10 mouse cellular contexts compared by ENCODE assay signal in genomic region chr2:153237891-153238290, GRCm38 (mm10). TPM values are rescaled to one million over a fixed set of nuclear protein-coding genes. Genes with fewer than 3 reads are reported as not detected.
DNase-seq lines count a peak whose midpoint lies in the region; ATAC-seq and TF ChIP-seq lines count a peak whose summit lies in the region.
"Had no signal": no experiment of that assay in that cellular context is flagged by ENCODE, and none has a peak within 500 bp of the region (broad histone marks: within the 10 kb centered on the region; RNA-seq: fewer than 3 reads in every experiment).

No protein-coding gene starts in this region.

- peaks cover 30% of the 10 kb centered on the region for H3K36me3 ChIP-seq in heart, postnatal 0 days (replicated peaks; ENCODE audit: control insufficient read depth, insufficient read depth, low read length)
- H3K36me3 ChIP-seq in heart, embryonic 12.5 days: peaks cover 39% of the 10 kb centered on the region
- H3K36me3 ChIP-seq in midbrain, embryonic 14.5 days (ENCODE audit: control insufficient read depth, insufficient read depth, low read length): peaks cover 32% of the 10 kb centered on the region
- H3K36me3 ChIP-seq in midbrain, embryonic 11.5 days (ENCODE audit: control insufficient read depth, insufficient read depth, low read length): peaks cover 10% of the 10 kb centered on the region; the same call in 1 of the 2 replicates
- peaks cover 37% of the 10 kb centered on the region for H3K36me3 ChIP-seq in intestine, postnatal 0 days (ENCODE audit: control insufficient read depth, insufficient read depth)
- H3K36me3 ChIP-seq in stomach, postnatal 0 days (ENCODE audit: control insufficient read depth, insufficient read depth, low read length): peaks cover 6% of the 10 kb centered on the region; the same call in 1 of the 2 replicates

- ATAC-seq in heart, postnatal 0 days (ENCODE audit: insufficient read depth, low read depth): no peak
- no peak for ATAC-seq in heart, embryonic 12.5 days (ENCODE audit: insufficient number of reproducible peaks, low FRiP score)
- no peak for ATAC-seq in midbrain, embryonic 14.5 days (ENCODE audit: low FRiP score, low TSS enrichment)
- no peak for ATAC-seq in midbrain, embryonic 11.5 days (ENCODE audit: low FRiP score)
- no peak for ATAC-seq in intestine, postnatal 0 days
- no peak for ATAC-seq in stomach, postnatal 0 days (ENCODE audit: low FRiP score, low TSS enrichment)

- TF ChIP-seq EP300 in heart, postnatal 0 days (IDR thresholded peaks at IDR 0.05; ENCODE audit: low read depth): no peak
- TF ChIP-seq EP300 in stomach, postnatal 0 days (optimal IDR thresholded peaks at IDR 0.05): no peak

- H3K9ac ChIP-seq in heart, postnatal 0 days (replicated peaks; ENCODE audit: low read depth, low read length): 0 out of 2 replicates have a peak overlapping the region, but pooled peaks have one; percentile 22
- no peak overlapping the region for H3K9ac ChIP-seq in heart, embryonic 12.5 days
- H3K9ac ChIP-seq in midbrain, embryonic 14.5 days (replicated peaks; ENCODE audit: low read length): 0 out of 2 replicates have a peak overlapping the region, but pooled peaks have one; percentile 20
- H3K9ac ChIP-seq in midbrain, embryonic 11.5 days (ENCODE audit: low read length): no peak overlapping the region
- peak overlapping the region; percentile 27 for H3K9ac ChIP-seq in intestine, postnatal 0 days (ENCODE audit: low read depth, low read length)
- H3K9ac ChIP-seq in stomach, postnatal 0 days (ENCODE audit: low read length): no peak overlapping the region
- H3K9ac ChIP-seq: neural tube, embryonic 13.5 days had no signal

- no peak for DNase-seq in heart, postnatal 0 days (ENCODE audit: low spot score)
- no peak for DNase-seq in midbrain, embryonic 14.5 days
- no peak for DNase-seq in midbrain, embryonic 11.5 days (ENCODE audit: low spot score, missing footprints)
- no peak for DNase-seq in stomach, postnatal 0 days (ENCODE audit: low spot score)
- no peak for DNase-seq in cerebellum, postnatal 25 days
- DNase-seq: embryo, embryonic 11 days; kidney, postnatal 25 days had no signal

- no peaks in the 10 kb centered on the region for H3K9me3 ChIP-seq in heart, postnatal 0 days (replicated peaks; ENCODE audit: control insufficient read depth, low read length)
- H3K9me3 ChIP-seq in heart, embryonic 12.5 days (replicated peaks): no peaks in the 10 kb centered on the region
- no peaks in the 10 kb centered on the region for H3K9me3 ChIP-seq in midbrain, embryonic 14.5 days (ENCODE audit: control insufficient read depth, low read length)
- H3K9me3 ChIP-seq in midbrain, embryonic 11.5 days (ENCODE audit: control insufficient read depth, low read length): no peaks in the 10 kb centered on the region
- no peaks in the 10 kb centered on the region for H3K9me3 ChIP-seq in intestine, postnatal 0 days (ENCODE audit: control insufficient read depth)
- H3K9me3 ChIP-seq in stomach, postnatal 0 days (ENCODE audit: control insufficient read depth, low read length): no peaks in the 10 kb centered on the region
- H3K9me3 ChIP-seq: neural tube, embryonic 13.5 days had no signal

- WGBS in heart, postnatal 0 days: 68% methylated on average over 4 of the region's 4 CpGs
- WGBS in heart, embryonic 12.5 days: 65% methylated on average over 4 of the region's 4 CpGs
- WGBS in midbrain, embryonic 14.5 days: 74% methylated on average over 4 of the region's 4 CpGs
- 70% methylated on average over 4 of the region's 4 CpGs for WGBS in midbrain, embryonic 11.5 days
- WGBS in intestine, postnatal 0 days: 44% methylated on average over 4 of the region's 4 CpGs
- 57% methylated on average over 4 of the region's 4 CpGs for WGBS in stomach, postnatal 0 days

- peaks cover 26% of the 10 kb centered on the region for H3K4me1 ChIP-seq in heart, postnatal 0 days (ENCODE audit: control insufficient read depth, insufficient read depth)
- peaks cover 38% of the 10 kb centered on the region for H3K4me1 ChIP-seq in heart, embryonic 12.5 days (replicated peaks)
- H3K4me1 ChIP-seq in midbrain, embryonic 14.5 days (ENCODE audit: control insufficient read depth, insufficient read depth, low read length): peaks cover 30% of the 10 kb centered on the region
- peaks cover 22% of the 10 kb centered on the region for H3K4me1 ChIP-seq in midbrain, embryonic 11.5 days (ENCODE audit: control insufficient read depth, insufficient read depth, low read length)
- H3K4me1 ChIP-seq in intestine, postnatal 0 days (replicated peaks; ENCODE audit: control insufficient read depth, insufficient read depth, low read length): peaks cover 13% of the 10 kb centered on the region; the same call in 1 of the 2 replicates
- H3K4me1 ChIP-seq in stomach, postnatal 0 days (replicated peaks; ENCODE audit: control insufficient read depth, insufficient read depth): peaks cover 10% of the 10 kb centered on the region

- H3K4me2 ChIP-seq in heart, postnatal 0 days (ENCODE audit: low read depth, low read length): no peak overlapping the region
- H3K4me2 ChIP-seq in heart, embryonic 12.5 days: no peak overlapping the region
- H3K4me2 ChIP-seq in midbrain, embryonic 14.5 days (ENCODE audit: low read length): no peak overlapping the region
- no peak overlapping the region for H3K4me2 ChIP-seq in midbrain, embryonic 11.5 days
- H3K4me2 ChIP-seq in intestine, postnatal 0 days (replicated peaks; ENCODE audit: low read depth): peak overlapping the region; percentile 77
- H3K4me2 ChIP-seq in stomach, postnatal 0 days (replicated peaks; ENCODE audit: low read depth): peak overlapping the region; percentile 31
- H3K4me2 ChIP-seq: neural tube, embryonic 13.5 days had no signal

- no peak overlapping the region for H3K4me3 ChIP-seq in heart, postnatal 0 days (ENCODE audit: low read depth, low read length)
- H3K4me3 ChIP-seq in heart, embryonic 12.5 days: no peak overlapping the region
- H3K4me3 ChIP-seq in midbrain, embryonic 14.5 days (replicated peaks; ENCODE audit: low read depth, low read length): no peak overlapping the region
- no peak overlapping the region for H3K4me3 ChIP-seq in midbrain, embryonic 11.5 days (ENCODE audit: low read depth, low read length)
- peak overlapping the region; percentile 6; the same call in 1 of the 2 replicates for H3K4me3 ChIP-seq in intestine, postnatal 0 days (ENCODE audit: low read depth, low read length)
- H3K4me3 ChIP-seq in stomach, postnatal 0 days (ENCODE audit: low read depth, low read length): no peak overlapping the region
- H3K4me3 ChIP-seq: neural tube, embryonic 13.5 days had no signal

- H3K27ac ChIP-seq in heart, postnatal 0 days (ENCODE audit: low read depth): no peak overlapping the region
- H3K27ac ChIP-seq in heart, embryonic 12.5 days (ENCODE audit: poor library complexity, severe bottlenecking): no peak overlapping the region
- no peak overlapping the region for H3K27ac ChIP-seq in midbrain, embryonic 14.5 days (replicated peaks; ENCODE audit: low read depth, low read length)
- no peak overlapping the region for H3K27ac ChIP-seq in midbrain, embryonic 11.5 days (ENCODE audit: low read depth, low read length)
- peak overlapping the region; percentile 81 for H3K27ac ChIP-seq in intestine, postnatal 0 days (ENCODE audit: low read depth, low read length)
- peak overlapping the region; percentile 84 for H3K27ac ChIP-seq in stomach, postnatal 0 days (replicated peaks)
- H3K27ac ChIP-seq: neural tube, embryonic 13.5 days had no signal

- no peaks in the 10 kb centered on the region for H3K27me3 ChIP-seq in heart, postnatal 0 days (ENCODE audit: control insufficient read depth, insufficient read depth, low read length)
- no peaks in the 10 kb centered on the region for H3K27me3 ChIP-seq in heart, embryonic 12.5 days (replicated peaks)
- H3K27me3 ChIP-seq in midbrain, embryonic 14.5 days (ENCODE audit: control insufficient read depth, insufficient read depth, low read length): no peaks in the 10 kb centered on the region
- no peaks in the 10 kb centered on the region for H3K27me3 ChIP-seq in midbrain, embryonic 11.5 days (ENCODE audit: control insufficient read depth, insufficient read depth, low read length)
- no peaks in the 10 kb centered on the region for H3K27me3 ChIP-seq in intestine, postnatal 0 days (replicated peaks; ENCODE audit: control insufficient read depth, insufficient read depth, low read length)
- no peaks in the 10 kb centered on the region for H3K27me3 ChIP-seq in stomach, postnatal 0 days (ENCODE audit: control insufficient read depth, insufficient read depth, low read length)
- H3K27me3 ChIP-seq: neural tube, embryonic 13.5 days had no signal

- TF ChIP-seq CTCF in heart, postnatal 0 days (IDR thresholded peaks at IDR 0.05; ENCODE audit: low read depth): no peak
- no peak for TF ChIP-seq CTCF in intestine, postnatal 0 days (IDR thresholded peaks at IDR 0.05; ENCODE audit: low read depth)
- no peak for TF ChIP-seq CTCF in stomach, postnatal 0 days (IDR thresholded peaks at IDR 0.05; ENCODE audit: low read depth)

RNA-seq across cellular contexts. Expression of gene Plagl2, which starts 3.3 kb away (rescaled TPM):
- total RNA-seq in heart, postnatal 0 days (2014; rRNA removed; ENCODE audit: low replicate concordance): 6.3 and 6.5 TPM in 2 replicates
- polyA plus RNA-seq in heart, postnatal 0 days (2015; fragmentation: Nextera tagmentation; extraction: Ambion mirVana): 2.4 and 2.6 TPM in 2 replicates
- 20.2 and 22.1 TPM in 2 replicates for polyA plus RNA-seq in heart, embryonic 12.5 days (2016; fragmentation: Nextera tagmentation; extraction: Ambion mirVana)
- polyA plus RNA-seq in midbrain, embryonic 14.5 days (2014; fragmentation: Nextera tagmentation; extraction: Ambion mirVana): 7.3 and 11.5 TPM in 2 replicates
- 31.5 and 35.3 TPM in 2 replicates for polyA plus RNA-seq in midbrain, embryonic 11.5 days (2014; fragmentation: Nextera tagmentation; extraction: Ambion mirVana)
- polyA plus RNA-seq in intestine, postnatal 0 days (2015; fragmentation: Nextera tagmentation; extraction: Ambion mirVana): 54.4 and 55.4 TPM in 2 replicates
- 6.9 and 7.7 TPM in 2 replicates for polyA plus RNA-seq in stomach, postnatal 0 days (2015; fragmentation: Nextera tagmentation; extraction: Ambion mirVana)

RNA-seq across cellular contexts. Expression of gene Pofut1, which starts 3.4 kb away (rescaled TPM):
- 26.3 and 28.6 TPM in 2 replicates for total RNA-seq in heart, postnatal 0 days (2014; rRNA removed; ENCODE audit: low replicate concordance)
- 2.4 and 2.5 TPM in 2 replicates for polyA plus RNA-seq in heart, postnatal 0 days (2015; fragmentation: Nextera tagmentation; extraction: Ambion mirVana)
- polyA plus RNA-seq in heart, embryonic 12.5 days (2016; fragmentation: Nextera tagmentation; extraction: Ambion mirVana): 3.7 and 4.5 TPM in 2 replicates
- polyA plus RNA-seq in midbrain, embryonic 14.5 days (2014; fragmentation: Nextera tagmentation; extraction: Ambion mirVana): 5.6 and 6.0 TPM in 2 replicates
- polyA plus RNA-seq in midbrain, embryonic 11.5 days (2014; fragmentation: Nextera tagmentation; extraction: Ambion mirVana): 6.4 and 7.2 TPM in 2 replicates
- 7.5 and 10.5 TPM in 2 replicates for polyA plus RNA-seq in intestine, postnatal 0 days (2015; fragmentation: Nextera tagmentation; extraction: Ambion mirVana)
- 2.6 and 2.7 TPM in 2 replicates for polyA plus RNA-seq in stomach, postnatal 0 days (2015; fragmentation: Nextera tagmentation; extraction: Ambion mirVana)

RNA-seq across cellular contexts. Expression of gene Tspyl3, which starts 12.7 kb away (rescaled TPM):
- total RNA-seq in heart, postnatal 0 days (2014; rRNA removed; ENCODE audit: low replicate concordance): 0.95 and 5.1 TPM in 2 replicates
- polyA plus RNA-seq in heart, postnatal 0 days (2015; fragmentation: Nextera tagmentation; extraction: Ambion mirVana): 2.5 and 2.7 TPM in 2 replicates
- polyA plus RNA-seq in heart, embryonic 12.5 days (2016; fragmentation: Nextera tagmentation; extraction: Ambion mirVana): 7.0 TPM in 2 replicates
- polyA plus RNA-seq in midbrain, embryonic 14.5 days (2014; fragmentation: Nextera tagmentation; extraction: Ambion mirVana): 30.2 and 37.5 TPM in 2 replicates
- 6.2 and 6.6 TPM in 2 replicates for polyA plus RNA-seq in midbrain, embryonic 11.5 days (2014; fragmentation: Nextera tagmentation; extraction: Ambion mirVana)
- polyA plus RNA-seq in intestine, postnatal 0 days (2015; fragmentation: Nextera tagmentation; extraction: Ambion mirVana): 3.5 and 3.6 TPM in 2 replicates
- polyA plus RNA-seq in stomach, postnatal 0 days (2015; fragmentation: Nextera tagmentation; extraction: Ambion mirVana): 3.3 and 3.4 TPM in 2 replicates

RNA-seq across cellular contexts. Expression of gene Kif3b, which starts 53.3 kb away (rescaled TPM):
- total RNA-seq in heart, postnatal 0 days (2014; rRNA removed; ENCODE audit: low replicate concordance): 6.5 and 8.7 TPM in 2 replicates
- polyA plus RNA-seq in heart, postnatal 0 days (2015; fragmentation: Nextera tagmentation; extraction: Ambion mirVana): 2.5 and 3.1 TPM in 2 replicates
- polyA plus RNA-seq in heart, embryonic 12.5 days (2016; fragmentation: Nextera tagmentation; extraction: Ambion mirVana): 5.0 and 5.5 TPM in 2 replicates
- polyA plus RNA-seq in midbrain, embryonic 14.5 days (2014; fragmentation: Nextera tagmentation; extraction: Ambion mirVana): 17.0 and 18.6 TPM in 2 replicates
- polyA plus RNA-seq in midbrain, embryonic 11.5 days (2014; fragmentation: Nextera tagmentation; extraction: Ambion mirVana): 7.5 and 9.4 TPM in 2 replicates
- polyA plus RNA-seq in intestine, postnatal 0 days (2015; fragmentation: Nextera tagmentation; extraction: Ambion mirVana): 8.1 and 8.2 TPM in 2 replicates
- 3.1 and 3.2 TPM in 2 replicates for polyA plus RNA-seq in stomach, postnatal 0 days (2015; fragmentation: Nextera tagmentation; extraction: Ambion mirVana)

Comparison
In these comparisons a context has a peak if more than half of its experiments do, and no peak if none do; other contexts are left out.
1. H3K9ac ChIP-seq: peak in heart, postnatal 0 days (single experiment), midbrain, embryonic 14.5 days (single experiment) and intestine, postnatal 0 days (single experiment); none in heart, embryonic 12.5 days (single experiment), midbrain, embryonic 11.5 days (single experiment) and stomach, postnatal 0 days (single experiment).
2. H3K27ac ChIP-seq: peak in intestine, postnatal 0 days (single experiment) and stomach, postnatal 0 days (single experiment); none in heart, postnatal 0 days (single experiment), heart, embryonic 12.5 days (single experiment), midbrain, embryonic 14.5 days (single experiment) and midbrain, embryonic 11.5 days (single experiment).
3. H3K4me2 ChIP-seq: peak in intestine, postnatal 0 days (single experiment) and stomach, postnatal 0 days (single experiment); none in heart, postnatal 0 days (single experiment), heart, embryonic 12.5 days (single experiment), midbrain, embryonic 14.5 days (single experiment) and midbrain, embryonic 11.5 days (single experiment).